Mouse (Mus musculus): ENCODE data around the gene Nmnat2. TPM values are rescaled to one million over a fixed set of nuclear protein-coding genes. Genes with fewer than 3 reads are reported as not detected.

The Nmnat2 gene
- polyA plus RNA-seq, 1 experiment from 2014 or later = 2.4 TPM

- H3K9ac ChIP-seq = no peak overlapping the region
- no peaks in the 10 kb centered on the region for H3K4me1 ChIP-seq
- H3K4me2 ChIP-seq = no peak overlapping the region
- H3K4me3 ChIP-seq = no peak overlapping the region
- no peak overlapping the region for H3K27ac ChIP-seq
- H3K9me3 ChIP-seq = no peaks in the 10 kb centered on the region
- no peaks in the 10 kb centered on the region for H3K27me3 ChIP-seq
- WGBS = 61% methylated on average over 6 of the region's 6 CpGs
- no peaks in the 10 kb centered on the region for H3K36me3 ChIP-seq
- ATAC-seq (ENCODE audit: insufficient number of reproducible peaks, low FRiP score, low TSS enrichment, low read depth) = no peak
These were observed 37.7 kb downstream of the Nmnat2 start for GRCm38 (mm10) chr1:152992271-152993134.

GRCm38 (mm10) chr1:152993803-152994202 is 39.0 kb downstream of the Nmnat2 start:
- Histone ChIP-seq H3K9me3 (no peaks in the 10 kb centered on the region), H3K27me3 (no peaks in the 10 kb centered on the region), H3K4me2 (no peak overlapping the region), H3K9ac (no peak overlapping the region), H3K4me3 (no peak overlapping the region), H3K36me3 (no peaks in the 10 kb centered on the region), H3K27ac (no peak overlapping the region), H3K4me1 (no peaks in the 10 kb centered on the region)
- WGBS = 81% methylated on average over 6 of the region's 6 CpGs
- ATAC-seq (ENCODE audit: insufficient number of reproducible peaks, low FRiP score, low TSS enrichment, low read depth) = no peak

GRCm38 (mm10) chr1:152999983-153000382 is 45.2 kb downstream of the Nmnat2 start:
- Histone ChIP-seq H3K27ac (no peak overlapping the region), H3K4me1 (no peaks in the 10 kb centered on the region), H3K9me3 (no peaks in the 10 kb centered on the region), H3K27me3 (no peaks in the 10 kb centered on the region), H3K36me3 (no peaks in the 10 kb centered on the region), H3K9ac (no peak overlapping the region), H3K4me3 (no peak overlapping the region), H3K4me2 (no peak overlapping the region)
- 78% methylated on average over 8 of the region's 8 CpGs for WGBS
- no peak for ATAC-seq (ENCODE audit: insufficient number of reproducible peaks, low FRiP score, low TSS enrichment, low read depth)

- H3K9ac ChIP-seq = no peak overlapping the region
- ATAC-seq (ENCODE audit: insufficient number of reproducible peaks, low FRiP score, low TSS enrichment, low read depth) = no peak
- no peaks in the 10 kb centered on the region for H3K36me3 ChIP-seq
- WGBS = 79% methylated on average over 6 of the region's 6 CpGs
- no peak overlapping the region for H3K27ac ChIP-seq
- no peaks in the 10 kb centered on the region for H3K9me3 ChIP-seq
- H3K4me1 ChIP-seq = no peaks in the 10 kb centered on the region
- no peaks in the 10 kb centered on the region for H3K27me3 ChIP-seq
- no peak overlapping the region for H3K4me3 ChIP-seq
- H3K4me2 ChIP-seq = no peak overlapping the region
These were observed 45.9 kb downstream of the Nmnat2 start for GRCm38 (mm10) chr1:153000486-153001228.

GRCm38 (mm10) chr1:153002295-153003050 is 47.7 kb downstream of the Nmnat2 start:
- no peaks in the 10 kb centered on the region for H3K4me1 ChIP-seq
- H3K9me3 ChIP-seq = no peaks in the 10 kb centered on the region
- H3K27me3 ChIP-seq = no peaks in the 10 kb centered on the region
- H3K9ac ChIP-seq = no peak overlapping the region
- H3K4me3 ChIP-seq = no peak overlapping the region
- no peak overlapping the region for H3K4me2 ChIP-seq
- 52% methylated on average over 11 of the region's 11 CpGs for WGBS
- H3K36me3 ChIP-seq = no peaks in the 10 kb centered on the region
- H3K27ac ChIP-seq = no peak overlapping the region
- no peak for ATAC-seq (ENCODE audit: insufficient number of reproducible peaks, low FRiP score, low TSS enrichment, low read depth)

GRCm38 (mm10) chr1:153004472-153004871 is 49.7 kb downstream of the Nmnat2 start:
- ATAC-seq (ENCODE audit: insufficient number of reproducible peaks, low FRiP score, low TSS enrichment, low read depth) = no peak
- Histone ChIP-seq H3K9me3 (no peaks in the 10 kb centered on the region), H3K27ac (no peak overlapping the region), H3K36me3 (no peaks in the 10 kb centered on the region), H3K4me3 (no peak overlapping the region), H3K9ac (no peak overlapping the region), H3K27me3 (no peaks in the 10 kb centered on the region), H3K4me2 (no peak overlapping the region), H3K4me1 (no peaks in the 10 kb centered on the region)
- WGBS = 96% methylated on average over 2 of the region's 2 CpGs

- H3K4me1 ChIP-seq = 0 out of 2 replicates have a peak, but pooled peaks cover 2% of the 10 kb centered on the region
- no peak for ATAC-seq (ENCODE audit: insufficient number of reproducible peaks, low FRiP score, low TSS enrichment, low read depth)
- 63% methylated on average over 5 of the region's 5 CpGs for WGBS
- H3K4me2 ChIP-seq = no peak overlapping the region
- no peaks in the 10 kb centered on the region for H3K36me3 ChIP-seq
- H3K4me3 ChIP-seq = no peak overlapping the region
- no peaks in the 10 kb centered on the region for H3K9me3 ChIP-seq
- H3K9ac ChIP-seq = no peak overlapping the region
- H3K27ac ChIP-seq = no peak overlapping the region
- no peaks in the 10 kb centered on the region for H3K27me3 ChIP-seq
These were observed 51.3 kb downstream of the Nmnat2 start for GRCm38 (mm10) chr1:153006054-153006453.

- no peaks in the 10 kb centered on the region for H3K9me3 ChIP-seq
- H3K4me3 ChIP-seq = no peak overlapping the region
- WGBS = 78% methylated on average over 4 of the region's 4 CpGs
- no peaks in the 10 kb centered on the region for H3K36me3 ChIP-seq
- no peak overlapping the region for H3K9ac ChIP-seq
- H3K27me3 ChIP-seq = no peaks in the 10 kb centered on the region
- ATAC-seq (ENCODE audit: insufficient number of reproducible peaks, low FRiP score, low TSS enrichment, low read depth) = no peak
- H3K4me1 ChIP-seq = 0 out of 2 replicates have a peak, but pooled peaks cover 2% of the 10 kb centered on the region
- no peak overlapping the region for H3K4me2 ChIP-seq
- no peak overlapping the region for H3K27ac ChIP-seq
These were observed 52.0 kb downstream of the Nmnat2 start for GRCm38 (mm10) chr1:153006761-153007160.

- 89% methylated on average over 5 of the region's 5 CpGs for WGBS
- Histone ChIP-seq H3K36me3 (no peaks in the 10 kb centered on the region), H3K27ac (no peak overlapping the region), H3K27me3 (no peaks in the 10 kb centered on the region), H3K4me2 (no peak overlapping the region), H3K9me3 (no peaks in the 10 kb centered on the region), H3K9ac (no peak overlapping the region), H3K4me3 (no peak overlapping the region), H3K4me1 (0 out of 2 replicates have a peak, but pooled peaks cover 2% of the 10 kb centered on the region)
- no peak for ATAC-seq (ENCODE audit: insufficient number of reproducible peaks, low FRiP score, low TSS enrichment, low read depth)
These were observed 52.5 kb downstream of the Nmnat2 start for GRCm38 (mm10) chr1:153007292-153007691.

- H3K4me3 ChIP-seq = no peak overlapping the region
- H3K36me3 ChIP-seq = no peaks in the 10 kb centered on the region
- WGBS = 82% methylated on average over 6 of the region's 6 CpGs
- no peak overlapping the region for H3K4me2 ChIP-seq
- no peak for ATAC-seq (ENCODE audit: insufficient number of reproducible peaks, low FRiP score, low TSS enrichment, low read depth)
- no peak overlapping the region for H3K27ac ChIP-seq
- no peaks in the 10 kb centered on the region for H3K9me3 ChIP-seq
- H3K9ac ChIP-seq = no peak overlapping the region
- H3K27me3 ChIP-seq = no peaks in the 10 kb centered on the region
- H3K4me1 ChIP-seq = 0 out of 2 replicates have a peak, but pooled peaks cover 2% of the 10 kb centered on the region
These were observed 53.0 kb downstream of the Nmnat2 start for GRCm38 (mm10) chr1:153007824-153008223.

GRCm38 (mm10) chr1:153009338-153009737 is 54.5 kb downstream of the Nmnat2 start:
- H3K4me2 ChIP-seq = no peak overlapping the region
- no peaks in the 10 kb centered on the region for H3K9me3 ChIP-seq
- H3K27ac ChIP-seq = no peak overlapping the region
- no peak overlapping the region for H3K4me3 ChIP-seq
- 39% methylated on average over 9 of the region's 9 CpGs for WGBS
- H3K4me1 ChIP-seq = peaks cover 5% of the 10 kb centered on the region
- no peak overlapping the region for H3K9ac ChIP-seq
- no peak for ATAC-seq (ENCODE audit: insufficient number of reproducible peaks, low FRiP score, low TSS enrichment, low read depth)
- no peaks in the 10 kb centered on the region for H3K36me3 ChIP-seq
- H3K27me3 ChIP-seq = no peaks in the 10 kb centered on the region
